Mouse (Mus musculus): ENCODE measurements around the gene Zfp784.
"Not testable (repeated sequence)": the region's sequence is repeated elsewhere in the genome, so short reads cannot be mapped to it uniquely, and the experiment has no call there.

- not testable (repeated sequence) for TF ChIP-seq POLR2A (IDR thresholded peaks at IDR 0.05; ENCODE audit: control insufficient read depth, low read depth, low read length); CTCF (IDR thresholded peaks at IDR 0.05; ENCODE audit: control insufficient read depth, insufficient read depth, insufficient replicate concordance, low read depth, low read length)
Observed at GRCm38 (mm10) chr7:5002876-5003275, 35.4 kb downstream of the Zfp784 start.

Data from testis, adult 2 months (tissue).